Comparison of ENCODE assay signal across 9 mouse cellular contexts in genomic region chr17:47151193-47151556, GRCm38 (mm10).
DNase-seq lines count a peak whose midpoint lies in the region; ATAC-seq and TF ChIP-seq lines count a peak whose summit lies in the region.
"Had no signal": no experiment of that assay in that cellular context is flagged by ENCODE, and none has a peak within 500 bp of the region (broad histone marks: within the 10 kb centered on the region; RNA-seq: fewer than 3 reads in every experiment).

No protein-coding gene starts in this region.

- peaks cover 49% of the 10 kb centered on the region for H3K4me1 ChIP-seq in kidney, embryonic 16.5 days (ENCODE audit: insufficient read depth, low read length)
- peaks cover 49% of the 10 kb centered on the region for H3K4me1 ChIP-seq in forebrain, embryonic 12.5 days
- H3K4me1 ChIP-seq in intestine, embryonic 15.5 days (replicated peaks): peaks cover 42% of the 10 kb centered on the region
- peaks cover 13% of the 10 kb centered on the region; the same call in 1 of the 2 replicates for H3K4me1 ChIP-seq in midbrain, postnatal 0 days (ENCODE audit: insufficient read depth, low read length)
- H3K4me1 ChIP-seq in lung, adult 2 months (ENCODE audit: control insufficient read depth, insufficient read depth, low read length): peaks cover 2% of the 10 kb centered on the region

- H3K27me3 ChIP-seq in kidney, embryonic 16.5 days (ENCODE audit: insufficient read depth, low read length): no peaks in the 10 kb centered on the region
- no peaks in the 10 kb centered on the region for H3K27me3 ChIP-seq in forebrain, embryonic 12.5 days
- H3K27me3 ChIP-seq in intestine, embryonic 15.5 days (replicated peaks): no peaks in the 10 kb centered on the region
- no peaks in the 10 kb centered on the region for H3K27me3 ChIP-seq in midbrain, postnatal 0 days (ENCODE audit: insufficient read depth, low read length)

- TF ChIP-seq POLR2A in lung, adult 2 months (IDR thresholded peaks at IDR 0.05; ENCODE audit: borderline replicate concordance, extremely low read depth, low read depth, low read length): no peak

- peak overlapping the region; percentile 52 for H3K9ac ChIP-seq in kidney, embryonic 16.5 days (replicated peaks; ENCODE audit: low read length)
- H3K9ac ChIP-seq in forebrain, embryonic 12.5 days: 0 out of 2 replicates have a peak overlapping the region, but pooled peaks have one; percentile 21
- no peak overlapping the region for H3K9ac ChIP-seq in intestine, embryonic 15.5 days
- H3K9ac ChIP-seq in midbrain, postnatal 0 days (replicated peaks; ENCODE audit: low read length, poor library complexity, severe bottlenecking): peak overlapping the region; percentile 29

- peak overlapping the region; percentile 54 for H3K27ac ChIP-seq in kidney, embryonic 16.5 days (ENCODE audit: low read length)
- peak overlapping the region; percentile 77 for H3K27ac ChIP-seq in forebrain, embryonic 12.5 days
- H3K27ac ChIP-seq in intestine, embryonic 15.5 days: no peak overlapping the region; the same call in 1 of the 2 replicates
- H3K27ac ChIP-seq in midbrain, postnatal 0 days (ENCODE audit: low read depth, low read length): peak overlapping the region; percentile 83

- H3K36me3 ChIP-seq in kidney, embryonic 16.5 days (ENCODE audit: insufficient read depth, low read length): peaks cover 12% of the 10 kb centered on the region
- peaks cover 9% of the 10 kb centered on the region for H3K36me3 ChIP-seq in forebrain, embryonic 12.5 days (replicated peaks)
- 0 out of 2 replicates have a peak, but pooled peaks cover 1% of the 10 kb centered on the region for H3K36me3 ChIP-seq in intestine, embryonic 15.5 days
- no peaks in the 10 kb centered on the region for H3K36me3 ChIP-seq in midbrain, postnatal 0 days (ENCODE audit: insufficient read depth, low read length)

- H3K4me3 ChIP-seq in kidney, embryonic 16.5 days (ENCODE audit: low read length): peak overlapping the region; percentile 42
- H3K4me3 ChIP-seq in forebrain, embryonic 12.5 days (replicated peaks): no peak overlapping the region
- H3K4me3 ChIP-seq in intestine, embryonic 15.5 days (replicated peaks): 0 out of 2 replicates have a peak overlapping the region, but pooled peaks have one; percentile 18
- peak overlapping the region; percentile 31 for H3K4me3 ChIP-seq in midbrain, postnatal 0 days (ENCODE audit: low read depth, low read length)
- H3K4me3 ChIP-seq in lung, adult 2 months (replicated peaks; ENCODE audit: extremely low read depth, low read depth, low read length): no peak overlapping the region
- H3K4me3 ChIP-seq: myocyte had no signal

- no peak for TF ChIP-seq CTCF in midbrain, postnatal 0 days (IDR thresholded peaks at IDR 0.05)
- no peak for TF ChIP-seq CTCF in lung, adult 2 months (IDR thresholded peaks at IDR 0.05; ENCODE audit: insufficient read depth, low read length)

- 51% methylated on average over 5 of the region's 5 CpGs for WGBS in kidney, embryonic 16.5 days
- WGBS in forebrain, embryonic 12.5 days: 63% methylated on average over 5 of the region's 5 CpGs
- WGBS in intestine, embryonic 15.5 days: 55% methylated on average over 5 of the region's 5 CpGs
- 40% methylated on average over 5 of the region's 5 CpGs for WGBS in midbrain, postnatal 0 days
- 56% methylated on average over 5 of the region's 5 CpGs for WGBS in lung, adult 2 months

- peak overlapping the region; percentile 58 for H3K4me2 ChIP-seq in kidney, embryonic 16.5 days (replicated peaks; ENCODE audit: low read depth, low read length)
- peak overlapping the region; percentile 48 for H3K4me2 ChIP-seq in forebrain, embryonic 12.5 days
- H3K4me2 ChIP-seq in intestine, embryonic 15.5 days (replicated peaks): peak overlapping the region; percentile 56
- H3K4me2 ChIP-seq in midbrain, postnatal 0 days (ENCODE audit: low read depth, low read length, poor library complexity, severe bottlenecking): peak overlapping the region; percentile 60

- no peak for DNase-seq in kidney, adult 11 months
- no peak for DNase-seq in midbrain, postnatal 0 days (ENCODE audit: low spot score)
- DNase-seq in right cerebral cortex, postnatal 4 days: no peak
- DNase-seq in lung, adult 2 months: no peak
- DNase-seq in left cerebral cortex, adult 11 months (ENCODE audit: low spot score): no peak

- no peaks in the 10 kb centered on the region for H3K9me3 ChIP-seq in kidney, embryonic 16.5 days (ENCODE audit: low read length)
- H3K9me3 ChIP-seq in forebrain, embryonic 12.5 days: no peaks in the 10 kb centered on the region
- H3K9me3 ChIP-seq in intestine, embryonic 15.5 days: no peaks in the 10 kb centered on the region
- H3K9me3 ChIP-seq in midbrain, postnatal 0 days (ENCODE audit: low read length): no peaks in the 10 kb centered on the region

- ATAC-seq in kidney, embryonic 16.5 days (ENCODE audit: low FRiP score, low TSS enrichment): peak; percentile 47; the same call in 1 of the 2 replicates
- ATAC-seq in forebrain, embryonic 12.5 days (ENCODE audit: low FRiP score): peak; percentile 42; the same call in 1 of the 2 replicates
- ATAC-seq in intestine, embryonic 15.5 days: 0 out of 2 replicates have a peak, but pooled peaks have one; percentile 11
- ATAC-seq in midbrain, postnatal 0 days (ENCODE audit: low FRiP score): peak; percentile 51

Comparison
In these comparisons a context has a peak if more than half of its experiments do, and no peak if none do; other contexts are left out.
1. H3K4me3 ChIP-seq: peak in kidney, embryonic 16.5 days (single experiment), intestine, embryonic 15.5 days (single experiment) and midbrain, postnatal 0 days (single experiment); none in forebrain, embryonic 12.5 days (single experiment) and lung, adult 2 months (single experiment).
2. Peak in every context shown above with its lines, with median percentiles within 50 percentile points of each other: ATAC-seq and H3K4me2 ChIP-seq.